Mouse (Mus musculus) heart, embryonic 12.5 days (tissue): ENCODE data around the gene Slc9a4. TPM values are rescaled to one million over a fixed set of nuclear protein-coding genes. Genes with fewer than 3 reads are reported as not detected.
A peak's percentile ranks its signal among the peaks of the same experiment; 100 is the strongest.
"Not testable (repeated sequence)": the region's sequence is repeated elsewhere in the genome, so short reads cannot be mapped to it uniquely, and the experiment has no call there.

Experiments used
- ATAC-seq: fragments of 200-750 bp; cut with Nextera tagmentation; 2 replicates; pipeline ENCODE4 v1.8.0; 2017; ENCODE audit warnings: moderate TSS enrichment, moderate library complexity; ENCODE audit not compliant: insufficient number of reproducible peaks, low FRiP score
- H3K27ac ChIP-seq: fragments of 300-500 bp; sonication (generic); 2 replicates; pipeline ENCODE4 v1.5.1; 2016; ENCODE audit warnings: mild to moderate bottlenecking, moderate library complexity; ENCODE audit not compliant: poor library complexity, severe bottlenecking
- H3K27me3 ChIP-seq: fragments of 300-500 bp; sonication (generic); replicated peaks from 2 replicates; pipeline ENCODE4 v1.6.1; 2016; ENCODE audit warnings: mild to moderate bottlenecking, moderate library complexity
- H3K36me3 ChIP-seq: fragments of 300-500 bp; sonication (generic); 2 replicates; pipeline ENCODE4 v1.6.1; 2016; ENCODE audit warnings: mild to moderate bottlenecking, moderate library complexity
- H3K4me1 ChIP-seq: fragments of 300-500 bp; sonication (generic); replicated peaks from 2 replicates; pipeline ENCODE4 v1.6.1; 2016; ENCODE audit warnings: mild to moderate bottlenecking
- H3K4me2 ChIP-seq: fragments of 300-500 bp; sonication (generic); 2 replicates; pipeline ENCODE4 v1.6.1; 2016; ENCODE audit warnings: mild to moderate bottlenecking, moderate library complexity
- H3K4me3 ChIP-seq: fragments of 300-500 bp; sonication (generic); 2 replicates; pipeline ENCODE4 v1.5.1; 2016; ENCODE audit warnings: mild to moderate bottlenecking
- H3K9ac ChIP-seq: fragments of 300-500 bp; sonication (generic); 2 replicates; pipeline ENCODE4 v1.6.1; 2016; ENCODE audit warnings: mild to moderate bottlenecking, moderate library complexity
- H3K9me3 ChIP-seq: fragments of 300-500 bp; sonication (generic); replicated peaks from 2 replicates; pipeline ENCODE4 v1.6.1; 2016; ENCODE audit warnings: mild to moderate bottlenecking, moderate library complexity
- WGBS: fragments of 180-500 bp; shearing (Covaris S2); methylation state at CpG from one replicate; pipeline ENCODE4 v1.1.7; 2016; 5-methylcytosine and 5-hydroxymethylcytosine counted together
- polyA plus RNA-seq: library from polyadenylated mRNA; unstranded; fragments of >200 nt; fragmentation: Nextera tagmentation; extraction: Ambion mirVana; gene quantifications from 2 replicates; pipeline ENCODE4 v1.2.1, GENCODE M21; 2016

The Slc9a4 gene
- not detected in 2 replicates for polyA plus RNA-seq

DNA sequence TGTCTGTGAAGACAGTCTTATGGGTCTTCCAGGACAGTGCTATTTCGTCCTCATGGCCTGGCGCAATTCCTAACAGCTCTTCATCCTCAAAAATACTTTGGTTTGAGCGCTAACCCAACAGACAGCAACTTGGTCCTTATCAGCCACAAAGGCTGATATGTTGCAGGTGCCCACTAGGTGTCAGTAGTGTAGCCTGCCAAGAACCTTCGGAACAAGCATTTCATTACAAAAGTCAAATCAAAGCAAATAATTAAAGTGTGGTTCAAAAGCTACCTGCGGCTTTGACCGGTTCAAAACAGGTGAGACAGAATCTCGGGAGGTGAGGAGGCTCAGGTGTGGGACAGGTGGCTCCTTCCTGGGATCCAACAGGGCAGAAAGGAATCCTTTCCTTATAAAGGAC is at the start of gene Slc9a4:
Gene Slc9a4 (plus strand): TSS at position 298 of the 400 bp plus-strand sequence.
- no peak for ATAC-seq
- 8% methylated on average over 7 of the region's 7 CpGs for WGBS
- H3K36me3 ChIP-seq: no peaks in the 10 kb centered on the region
- H3K4me1 ChIP-seq: no peaks in the 10 kb centered on the region
- H3K27me3 ChIP-seq: peaks cover 8% of the 10 kb centered on the region
- no peaks in the 10 kb centered on the region for H3K9me3 ChIP-seq
- H3K4me2 ChIP-seq: peak within 1 kb of the TSS; percentile 39
- no peak within 1 kb of the TSS for H3K27ac ChIP-seq
- no peak within 1 kb of the TSS for H3K9ac ChIP-seq
- H3K4me3 ChIP-seq: no peak within 1 kb of the TSS

DNA sequence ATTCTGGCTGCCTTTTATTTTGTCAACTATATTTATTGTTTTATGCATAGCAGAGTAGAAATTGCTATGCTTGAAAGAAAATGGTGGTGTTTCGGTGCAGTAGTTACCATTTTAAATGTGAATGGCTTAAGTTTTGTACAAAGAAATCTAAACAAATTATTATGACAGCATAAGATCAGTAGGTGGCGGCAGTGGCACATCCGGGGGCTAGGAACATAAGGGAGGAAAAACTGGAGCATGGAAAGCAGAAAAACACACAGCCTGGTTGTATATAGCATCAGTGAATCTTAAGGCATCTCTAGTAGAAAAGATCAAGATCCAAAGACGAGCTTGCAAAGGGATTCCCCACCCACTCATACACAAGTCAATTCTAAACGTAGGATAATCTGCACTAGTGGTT is 42.3 kb upstream of the Slc9a4 start:
- H3K27me3 ChIP-seq: no peaks in the 10 kb centered on the region
- 71% methylated on average over 5 of the region's 5 CpGs for WGBS
- no peak overlapping the region for H3K9ac ChIP-seq
- H3K4me1 ChIP-seq: no peaks in the 10 kb centered on the region
- no peaks in the 10 kb centered on the region for H3K36me3 ChIP-seq
- H3K4me2 ChIP-seq: no peak overlapping the region
- ATAC-seq: no peak
- no peak overlapping the region for H3K4me3 ChIP-seq
- no peak overlapping the region for H3K27ac ChIP-seq
- 0 out of 2 replicates have a peak, but pooled peaks cover 4% of the 10 kb centered on the region for H3K9me3 ChIP-seq

- ATAC-seq: no peak
- Histone ChIP-seq H3K27ac (no peak overlapping the region), H3K4me1 (no peaks in the 10 kb centered on the region), H3K9me3 (no peaks in the 10 kb centered on the region), H3K4me2 (no peak overlapping the region), H3K4me3 (no peak overlapping the region), H3K36me3 (no peaks in the 10 kb centered on the region), H3K9ac (no peak overlapping the region), H3K27me3 (no peaks in the 10 kb centered on the region)
- WGBS: 0% methylated on average over 2 of the region's 2 CpGs
Measured at GRCm38 (mm10) chr1:40544650-40545049, 35.2 kb upstream of the Slc9a4 start.

DNA sequence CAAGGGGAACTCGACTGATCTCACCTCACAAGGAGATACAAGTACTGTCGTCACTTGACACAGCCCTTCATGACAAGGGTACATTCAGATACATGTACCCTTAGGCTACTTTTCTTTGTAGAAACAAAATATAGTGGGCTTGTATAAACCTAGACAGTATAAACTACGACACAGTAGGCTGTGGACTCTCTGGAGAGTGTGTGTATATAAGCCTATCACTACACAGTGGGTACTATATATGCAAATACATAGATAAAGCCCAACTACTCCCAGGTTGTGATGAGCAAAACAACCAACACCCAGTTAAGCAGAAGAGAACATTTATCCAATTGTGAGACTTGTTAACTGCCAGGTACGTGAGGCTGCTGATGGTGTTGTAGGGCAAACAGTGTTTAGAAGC is 33.2 kb upstream of the Slc9a4 start:
- Histone ChIP-seq H3K9ac (no peak overlapping the region), H3K4me3 (no peak overlapping the region), H3K4me2 (no peak overlapping the region), H3K4me1 (no peaks in the 10 kb centered on the region), H3K36me3 (no peaks in the 10 kb centered on the region), H3K27me3 (no peaks in the 10 kb centered on the region), H3K27ac (no peak overlapping the region), H3K9me3 (no peaks in the 10 kb centered on the region)
- 63% methylated on average over 4 of the region's 4 CpGs for WGBS
- no peak for ATAC-seq

- Histone ChIP-seq H3K4me3 (no peak overlapping the region), H3K9me3 (no peaks in the 10 kb centered on the region), H3K36me3 (no peaks in the 10 kb centered on the region), H3K27ac (no peak overlapping the region), H3K27me3 (no peaks in the 10 kb centered on the region), H3K4me2 (no peak overlapping the region), H3K9ac (no peak overlapping the region), H3K4me1 (no peaks in the 10 kb centered on the region)
- no peak for ATAC-seq
- WGBS: 74% methylated on average over 11 of the region's 11 CpGs
Measured at GRCm38 (mm10) chr1:40547064-40547572, 32.8 kb upstream of the Slc9a4 start.

- Histone ChIP-seq H3K4me2 (no peak overlapping the region), H3K9me3 (no peaks in the 10 kb centered on the region), H3K4me3 (no peak overlapping the region), H3K27me3 (no peaks in the 10 kb centered on the region), H3K36me3 (no peaks in the 10 kb centered on the region), H3K9ac (no peak overlapping the region), H3K4me1 (no peaks in the 10 kb centered on the region), H3K27ac (no peak overlapping the region)
- WGBS: 62% methylated on average over 10 of the region's 10 CpGs
- no peak for ATAC-seq
Measured at GRCm38 (mm10) chr1:40547762-40548161, 32.1 kb upstream of the Slc9a4 start.

GRCm38 (mm10) chr1:40569374-40569773 is 10.5 kb upstream of the Slc9a4 start:
- no peaks in the 10 kb centered on the region for H3K36me3 ChIP-seq
- ATAC-seq: no peak
- H3K4me1 ChIP-seq: no peaks in the 10 kb centered on the region
- no peak overlapping the region for H3K4me3 ChIP-seq
- no peaks in the 10 kb centered on the region for H3K9me3 ChIP-seq
- no peak overlapping the region for H3K9ac ChIP-seq
- H3K4me2 ChIP-seq: no peak overlapping the region
- 56% methylated on average over 4 of the region's 4 CpGs for WGBS
- H3K27ac ChIP-seq: no peak overlapping the region
- H3K27me3 ChIP-seq: no peaks in the 10 kb centered on the region

- Histone ChIP-seq H3K27ac (no peak overlapping the region), H3K4me1 (no peaks in the 10 kb centered on the region), H3K4me3 (no peak overlapping the region), H3K4me2 (peak overlapping the region; percentile 39; the same call in 1 of the 2 replicates), H3K9ac (no peak overlapping the region), H3K9me3 (no peaks in the 10 kb centered on the region), H3K27me3 (peaks cover 8% of the 10 kb centered on the region), H3K36me3 (no peaks in the 10 kb centered on the region)
- no peak for ATAC-seq
- WGBS: 62% methylated on average over 14 of the region's 14 CpGs
Measured at GRCm38 (mm10) chr1:40580269-40580668, 388 bp downstream of the Slc9a4 start.

DNA sequence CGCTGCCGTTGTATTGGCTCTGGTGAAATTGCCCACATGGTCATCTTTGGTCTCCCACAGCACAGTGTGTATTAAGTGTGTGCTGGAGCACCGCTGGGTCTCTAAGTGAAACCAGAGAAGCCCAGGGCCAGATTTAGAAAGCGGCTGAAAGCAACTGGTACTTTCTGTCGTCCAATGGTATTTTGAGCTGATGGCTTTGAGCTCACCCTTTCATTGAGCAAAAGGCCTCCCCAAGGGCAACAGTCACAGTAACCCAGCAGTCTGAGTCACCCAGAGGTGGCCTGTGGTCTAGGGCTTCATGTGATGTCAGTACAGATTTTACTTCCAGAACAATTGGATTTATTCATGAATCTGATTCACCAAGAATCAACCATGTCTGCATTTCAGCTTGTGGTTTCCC is 6.9 kb downstream of the Slc9a4 start:
- 70% methylated on average over 5 of the region's 5 CpGs for WGBS
- no peak for ATAC-seq

GRCm38 (mm10) chr1:40590931-40591330 is 11.1 kb downstream of the Slc9a4 start:
- Histone ChIP-seq H3K36me3 (no peaks in the 10 kb centered on the region), H3K9me3 (no peaks in the 10 kb centered on the region), H3K4me2 (no peak overlapping the region), H3K4me1 (no peaks in the 10 kb centered on the region), H3K27ac (no peak overlapping the region), H3K9ac (no peak overlapping the region), H3K4me3 (no peak overlapping the region), H3K27me3 (no peaks in the 10 kb centered on the region)
- no peak for ATAC-seq
- WGBS: 77% methylated on average over 4 of the region's 4 CpGs

More for the DNA sequence above, 6.9 kb downstream of the Slc9a4 start:
- no peaks in the 10 kb centered on the region for H3K9me3 ChIP-seq
- no peak overlapping the region for H3K9ac ChIP-seq
- H3K27me3 ChIP-seq: no peaks in the 10 kb centered on the region
- no peak overlapping the region for H3K4me2 ChIP-seq
- no peak overlapping the region for H3K27ac ChIP-seq
- H3K36me3 ChIP-seq: no peaks in the 10 kb centered on the region
- no peak overlapping the region for H3K4me3 ChIP-seq
- no peaks in the 10 kb centered on the region for H3K4me1 ChIP-seq

DNA sequence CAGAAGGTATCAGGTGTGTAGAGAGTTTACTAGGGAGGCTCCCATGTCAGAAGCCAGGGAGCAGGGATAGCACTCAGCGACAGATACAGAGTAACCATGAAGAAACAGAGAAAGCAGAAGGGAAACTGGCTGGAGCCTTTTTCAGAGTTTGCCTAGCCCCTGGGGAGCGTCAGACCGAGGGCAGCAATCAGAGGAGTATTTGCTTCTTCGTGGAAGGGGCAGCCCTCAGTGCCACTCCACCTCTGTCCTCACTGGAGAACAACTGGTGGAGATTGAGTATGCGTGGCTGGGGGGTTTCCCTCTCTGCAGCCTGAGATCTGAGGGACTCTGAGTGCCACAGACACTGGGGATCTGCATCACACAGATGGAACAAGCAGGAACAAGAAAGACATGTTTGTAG is 17.9 kb downstream of the Slc9a4 start:
- Histone ChIP-seq H3K9ac (no peak overlapping the region), H3K4me2 (no peak overlapping the region), H3K27me3 (no peaks in the 10 kb centered on the region), H3K36me3 (no peaks in the 10 kb centered on the region), H3K4me3 (no peak overlapping the region), H3K4me1 (no peaks in the 10 kb centered on the region), H3K27ac (no peak overlapping the region), H3K9me3 (no peaks in the 10 kb centered on the region)
- ATAC-seq: no peak
- WGBS: 53% methylated on average over 5 of the region's 5 CpGs

- not testable (repeated sequence) for H3K4me2 ChIP-seq, H3K36me3 ChIP-seq, H3K27ac ChIP-seq, H3K9me3 ChIP-seq, H3K27me3 ChIP-seq, H3K4me3 ChIP-seq, ATAC-seq, H3K9ac ChIP-seq, H3K4me1 ChIP-seq
- 87% methylated on average over 9 of the region's 9 CpGs for WGBS
Measured at GRCm38 (mm10) chr1:40599661-40600060, 19.8 kb downstream of the Slc9a4 start.
